Mouse (Mus musculus): Measurements from ENCODE around the gene Sox13. TPM values are rescaled to one million over a fixed set of nuclear protein-coding genes. Genes with fewer than 3 reads are reported as not detected.
A peak's percentile ranks its signal among the peaks of the same experiment; 100 is the strongest.

Gene Sox13
- total and polyA plus RNA-seq, 3 experiments, result 0.11 to 0.38 (median 0.27) TPM

- H3K27me3 ChIP-seq (ENCODE audit: insufficient read depth, low read length), result peaks cover 27% of the 10 kb centered on the region
- H3K4me3 ChIP-seq (ENCODE audit: low read depth, low read length), result no peak overlapping the region; the same call in 1 of the 2 replicates
- H3K4me1 ChIP-seq (ENCODE audit: insufficient read depth, low read depth, low read length), result peaks cover 6% of the 10 kb centered on the region
- no peaks in the 10 kb centered on the region for H3K9me3 ChIP-seq (replicated peaks)
- no peak for TF ChIP-seq GATA2 (IDR thresholded peaks at IDR 0.05; ENCODE audit: borderline replicate concordance, low read depth, low read length)
- no peak for TF ChIP-seq GATA1 (IDR thresholded peaks at IDR 0.05; ENCODE audit: borderline replicate concordance, low read length)
- no peak for TF ChIP-seq CTCF (IDR thresholded peaks at IDR 0.05; ENCODE audit: low read depth, low read length)
- no peak for TF ChIP-seq POLR2AphosphoS5 (IDR thresholded peaks at IDR 0.05; ENCODE audit: insufficient replicate concordance, low read depth, low read length)
- TF ChIP-seq TAL1 (conservative IDR thresholded peaks at IDR 0.05; ENCODE audit: low read depth, low read length), result no peak
- ATAC-seq (ENCODE audit: extremely low read depth, insufficient number of reproducible peaks, low FRiP score, poor library complexity, severe bottlenecking) (no peak), DNase-seq (ENCODE audit: low spot score) (no peak)
- no peaks in the 10 kb centered on the region for H3K36me3 ChIP-seq (replicated peaks)
Measured at GRCm38 (mm10) chr1:133386209-133386608, 38.0 kb downstream of the Sox13 start.

- H3K4me1 ChIP-seq (ENCODE audit: insufficient read depth, low read depth, low read length), result peaks cover 6% of the 10 kb centered on the region
- no peaks in the 10 kb centered on the region for H3K36me3 ChIP-seq (replicated peaks)
- TF ChIP-seq CTCF (IDR thresholded peaks at IDR 0.05; ENCODE audit: low read depth, low read length) (peak; percentile 78), GATA2 (IDR thresholded peaks at IDR 0.05; ENCODE audit: borderline replicate concordance, low read depth, low read length) (no peak), GATA1 (IDR thresholded peaks at IDR 0.05; ENCODE audit: borderline replicate concordance, low read length) (no peak), POLR2AphosphoS5 (IDR thresholded peaks at IDR 0.05; ENCODE audit: insufficient replicate concordance, low read depth, low read length) (no peak)
- DNase-seq (ENCODE audit: low spot score), result peak; percentile 65
- peaks cover 27% of the 10 kb centered on the region for H3K27me3 ChIP-seq (ENCODE audit: insufficient read depth, low read length)
- peak; percentile 70 for ATAC-seq (ENCODE audit: extremely low read depth, insufficient number of reproducible peaks, low FRiP score, poor library complexity, severe bottlenecking)
- peak overlapping the region; percentile 49; the same call in 1 of the 2 replicates for H3K4me3 ChIP-seq (ENCODE audit: low read depth, low read length)
- H3K9me3 ChIP-seq (replicated peaks), result no peaks in the 10 kb centered on the region
Measured at GRCm38 (mm10) chr1:133385506-133385905, 38.7 kb downstream of the Sox13 start.

- Histone ChIP-seq H3K36me3 (replicated peaks) (no peaks in the 10 kb centered on the region), H3K27me3 (ENCODE audit: insufficient read depth, low read length) (peaks cover 22% of the 10 kb centered on the region), H3K4me3 (ENCODE audit: low read depth, low read length) (no peak overlapping the region), H3K9me3 (replicated peaks) (no peaks in the 10 kb centered on the region), H3K4me1 (ENCODE audit: insufficient read depth, low read depth, low read length) (peaks cover 8% of the 10 kb centered on the region)
- TF ChIP-seq GATA2 (IDR thresholded peaks at IDR 0.05; ENCODE audit: borderline replicate concordance, low read depth, low read length) (no peak), GATA1 (IDR thresholded peaks at IDR 0.05; ENCODE audit: borderline replicate concordance, low read length) (no peak)
- ATAC-seq (ENCODE audit: extremely low read depth, insufficient number of reproducible peaks, low FRiP score, poor library complexity, severe bottlenecking) (no peak), DNase-seq (ENCODE audit: low spot score) (no peak)
Measured at GRCm38 (mm10) chr1:133383157-133383783, 40.9 kb downstream of the Sox13 start.

- no peaks in the 10 kb centered on the region for H3K9me3 ChIP-seq (replicated peaks)
- TF ChIP-seq POLR2AphosphoS5 (IDR thresholded peaks at IDR 0.05; ENCODE audit: insufficient replicate concordance, low read depth, low read length) (no peak), TAL1 (conservative IDR thresholded peaks at IDR 0.05; ENCODE audit: low read depth, low read length) (no peak), GATA1 (IDR thresholded peaks at IDR 0.05; ENCODE audit: borderline replicate concordance, low read length) (no peak), CTCF (IDR thresholded peaks at IDR 0.05; ENCODE audit: low read depth, low read length) (no peak), GATA2 (IDR thresholded peaks at IDR 0.05; ENCODE audit: borderline replicate concordance, low read depth, low read length) (no peak)
- H3K4me1 ChIP-seq (ENCODE audit: insufficient read depth, low read depth, low read length), result peaks cover 8% of the 10 kb centered on the region
- no peak overlapping the region for H3K4me3 ChIP-seq (ENCODE audit: low read depth, low read length)
- H3K27me3 ChIP-seq (ENCODE audit: insufficient read depth, low read length), result peaks cover 22% of the 10 kb centered on the region
- DNase-seq (ENCODE audit: low spot score) (no peak), ATAC-seq (ENCODE audit: extremely low read depth, insufficient number of reproducible peaks, low FRiP score, poor library complexity, severe bottlenecking) (no peak)
- H3K36me3 ChIP-seq (replicated peaks), result no peaks in the 10 kb centered on the region
Measured at GRCm38 (mm10) chr1:133382552-133383155, 41.5 kb downstream of the Sox13 start.

- ATAC-seq (ENCODE audit: extremely low read depth, insufficient number of reproducible peaks, low FRiP score, poor library complexity, severe bottlenecking) (peak; percentile 52), DNase-seq (ENCODE audit: low spot score) (peak; percentile 65)
- H3K4me3 ChIP-seq (ENCODE audit: low read depth, low read length), result no peak overlapping the region
- no peaks in the 10 kb centered on the region for H3K36me3 ChIP-seq (replicated peaks)
- peaks cover 8% of the 10 kb centered on the region for H3K4me1 ChIP-seq (ENCODE audit: insufficient read depth, low read depth, low read length)
- H3K27me3 ChIP-seq (ENCODE audit: insufficient read depth, low read length), result peaks cover 20% of the 10 kb centered on the region
- TF ChIP-seq TAL1 (conservative IDR thresholded peaks at IDR 0.05; ENCODE audit: low read depth, low read length), result no peak
- TF ChIP-seq CTCF (IDR thresholded peaks at IDR 0.05; ENCODE audit: low read depth, low read length), result peak; percentile 71
- no peaks in the 10 kb centered on the region for H3K9me3 ChIP-seq (replicated peaks)
Measured at GRCm38 (mm10) chr1:133382008-133382407, 42.2 kb downstream of the Sox13 start.

- H3K27me3 ChIP-seq (ENCODE audit: insufficient read depth, low read length), result peaks cover 19% of the 10 kb centered on the region
- TF ChIP-seq GATA2 (IDR thresholded peaks at IDR 0.05; ENCODE audit: borderline replicate concordance, low read depth, low read length) (no peak), POLR2AphosphoS5 (IDR thresholded peaks at IDR 0.05; ENCODE audit: insufficient replicate concordance, low read depth, low read length) (no peak), GATA1 (IDR thresholded peaks at IDR 0.05; ENCODE audit: borderline replicate concordance, low read length) (no peak), TAL1 (conservative IDR thresholded peaks at IDR 0.05; ENCODE audit: low read depth, low read length) (no peak), CTCF (IDR thresholded peaks at IDR 0.05; ENCODE audit: low read depth, low read length) (no peak; the same call in 1 of the 2 replicates)
Measured at GRCm38 (mm10) chr1:133380347-133381065, 43.7 kb downstream of the Sox13 start.

More at GRCm38 (mm10) chr1:133380347-133381065, 43.7 kb downstream of the Sox13 start:
- Histone ChIP-seq H3K4me1 (ENCODE audit: insufficient read depth, low read depth, low read length) (peaks cover 3% of the 10 kb centered on the region), H3K9me3 (replicated peaks) (no peaks in the 10 kb centered on the region), H3K36me3 (replicated peaks) (no peaks in the 10 kb centered on the region), H3K4me3 (ENCODE audit: low read depth, low read length) (no peak overlapping the region)
- DNase-seq (ENCODE audit: low spot score), result peak; percentile 71
- ATAC-seq (ENCODE audit: extremely low read depth, insufficient number of reproducible peaks, low FRiP score, poor library complexity, severe bottlenecking), result no peak

Measured in G1E (cell line).